9 mouse cellular contexts compared by ENCODE assay signal in the genomic region with DNA sequence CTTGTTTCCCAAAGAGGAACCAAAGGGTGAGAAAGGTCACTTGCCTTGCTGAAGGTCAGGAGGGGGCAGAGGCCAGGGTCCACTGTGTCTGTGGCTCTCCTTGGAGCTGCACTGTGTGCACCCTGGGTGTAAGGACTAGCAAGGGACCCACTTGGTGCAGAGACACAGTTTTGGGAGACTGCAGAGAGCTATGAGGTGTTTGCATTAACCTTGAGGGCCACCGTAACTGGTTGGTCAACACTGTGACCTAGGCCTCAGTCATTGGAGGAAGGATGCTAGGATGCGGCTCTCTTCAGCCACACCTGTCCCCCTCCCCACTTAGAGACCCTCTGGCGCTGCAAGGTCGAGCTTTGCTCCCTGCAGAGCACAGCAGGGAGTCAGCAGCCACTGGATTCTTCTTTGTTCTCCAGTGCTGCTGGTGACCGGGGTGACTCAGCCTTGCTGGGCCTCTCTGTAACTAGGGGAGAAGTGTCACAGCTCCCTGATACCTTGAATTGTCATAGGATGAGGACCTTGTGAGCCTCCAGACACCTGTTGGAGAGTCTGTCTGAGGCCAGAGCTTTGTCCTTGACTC. TPM values are rescaled to one million over a fixed set of nuclear protein-coding genes. Genes with fewer than 3 reads are reported as not detected.
DNase-seq lines count a peak whose midpoint lies in the region; TF ChIP-seq lines count a peak whose summit lies in the region.
"Had no signal": no experiment of that assay in that cellular context is flagged by ENCODE, and none has a peak within 500 bp of the region (broad histone marks: within the 10 kb centered on the region; RNA-seq: fewer than 3 reads in every experiment).

No protein-coding gene starts in this region.

- no peak overlapping the region for H3K27ac ChIP-seq in spleen, adult 2 months (ENCODE audit: insufficient read depth, low read length)
- no peak overlapping the region for H3K27ac ChIP-seq in liver, adult 2 months (replicated peaks; ENCODE audit: insufficient read depth, low read depth, low read length)

- no peak for TF ChIP-seq CTCF in spleen, adult 2 months (IDR thresholded peaks at IDR 0.05; ENCODE audit: extremely low read depth, insufficient read depth, insufficient read length, insufficient replicate concordance)
- TF ChIP-seq CTCF in liver, adult 2 months (IDR thresholded peaks at IDR 0.05; ENCODE audit: low read depth, low read length) = no peak

- WGBS in spleen, adult 2 months = 74% methylated on average over 5 of the region's 5 CpGs
- WGBS in liver, adult 2 months = 75% methylated on average over 5 of the region's 5 CpGs

- peak overlapping the region; percentile 4; the same call in 1 of the 2 replicates for H3K4me3 ChIP-seq in spleen, adult 2 months (ENCODE audit: extremely low read depth, insufficient read depth, insufficient read length)
- H3K4me3 ChIP-seq in liver, adult 2 months (ENCODE audit: insufficient read depth, low read depth, low read length) = no peak overlapping the region

- H3K9ac ChIP-seq in liver, adult 2 months (ENCODE audit: low read depth, low read length) = peak overlapping the region; percentile 10; the same call in 1 of the 2 replicates

- DNase-seq in cerebellum, adult 9-10 months = peak; percentile 41
- no peak for DNase-seq in cerebellum, adult 18-20 months
- no peak for DNase-seq in spleen, adult 2 months (ENCODE audit: low read depth in 1 of 2, low spot score in 2 of 2)
- no peak for DNase-seq in spleen, postnatal 10 days (ENCODE audit: low spot score in 2 of 2)
- DNase-seq in liver, adult 2 months (ENCODE audit: extremely low read depth, low read depth, low spot score) = no peak
- DNase-seq in ovary, postnatal 14 days (ENCODE audit: low spot score) = no peak
- no peak for DNase-seq in ovary, postnatal 36 days (ENCODE audit: low spot score)
- no peak for DNase-seq in left cerebral cortex, adult 9 months (ENCODE audit: low spot score in 2 of 2)
- DNase-seq: B cell, adult 2 months had no signal

- peaks cover 5% of the 10 kb centered on the region; the same call in 1 of the 2 replicates for H3K79me2 ChIP-seq in liver, adult 2 months (ENCODE audit: control insufficient read depth, insufficient read depth, low read length)

- peaks cover 3% of the 10 kb centered on the region; the same call in 1 of the 2 replicates for H3K4me1 ChIP-seq in spleen, adult 2 months (ENCODE audit: control insufficient read depth, insufficient read depth, insufficient read length)
- no peaks in the 10 kb centered on the region for H3K4me1 ChIP-seq in liver, adult 2 months (ENCODE audit: control insufficient read depth, insufficient read depth, low read length)

- TF ChIP-seq POLR2A in spleen, adult 2 months (IDR thresholded peaks at IDR 0.05; ENCODE audit: low read depth, low read length) = no peak
- TF ChIP-seq POLR2A in liver, adult 2 months (IDR thresholded peaks at IDR 0.05; ENCODE audit: extremely low read depth, insufficient read depth, low read length) = no peak

- no peaks in the 10 kb centered on the region for H3K27me3 ChIP-seq in spleen, adult 2 months (ENCODE audit: control insufficient read depth, insufficient read depth, low read length)
- H3K27me3 ChIP-seq in liver, adult 2 months (ENCODE audit: control insufficient read depth, insufficient read depth, low read length) = no peaks in the 10 kb centered on the region

- H3K36me3 ChIP-seq in spleen, adult 2 months (ENCODE audit: control insufficient read depth, insufficient read depth, low read length) = no peaks in the 10 kb centered on the region
- H3K36me3 ChIP-seq in liver, adult 2 months (ENCODE audit: control insufficient read depth, insufficient read depth, low read length) = no peaks in the 10 kb centered on the region

RNA-seq across cellular contexts. Expression of a gene that starts 2.0 kb away (rescaled TPM):
- 64.6 and 66.0 TPM in 2 replicates for polyA plus RNA-seq in spleen, adult 2 months (2012; rRNA removed)
- total RNA-seq in liver, adult 2 months (2014; rRNA removed) = 6.5 and 9.5 TPM in 2 replicates
- polyA plus RNA-seq in liver, adult 2 months (2012; rRNA removed) = 5.3 and 6.2 TPM in 2 replicates

RNA-seq across cellular contexts. Expression of a gene that starts 53.7 kb away (rescaled TPM):
- 324 and 363 TPM in 2 replicates for polyA plus RNA-seq in spleen, adult 2 months (2012; rRNA removed)
- 462 and 473 TPM in 2 replicates for total RNA-seq in liver, adult 2 months (2014; rRNA removed)
- polyA plus RNA-seq in liver, adult 2 months (2012; rRNA removed) = 147 and 154 TPM in 2 replicates
